Mouse (Mus musculus): ENCODE measurements at regions not wholly inside any gene's neighbourhood (a gene's known extent, or its start where the extent isn't known, plus 50 kb on each side); places are given as distances from the start of the nearest gene placed in this dataset.

- TF ChIP-seq GATA1 (IDR thresholded peaks at IDR 0.05; ENCODE audit: borderline replicate concordance, low read length) (no peak), FLI1 (IDR thresholded peaks at IDR 0.05; ENCODE audit: low read length) (no peak)
These were observed 111.4 kb downstream of the Alg10b start for GRCm38 (mm10) chr15:90335506-90335905.

Measured in megakaryocyte, embryonic 14.5 days (primary cell).